Mouse (Mus musculus) Patski (cell line): ENCODE results near the gene Tmem110. TPM values are rescaled to one million over a fixed set of nuclear protein-coding genes. Genes with fewer than 3 reads are reported as not detected.
A peak's percentile ranks its signal among the peaks of the same experiment; 100 is the strongest.

Source experiments
- ATAC-seq: fragments of 100-300 bp; one replicate; pipeline ENCODE4 v1.8.0; 2021
- CTCF ChIA-PET: fragments of 350-600 bp; sonication (Branson Sonifier 250); formaldehyde crosslinking; loops from one replicate; lab custom pipeline; 2022; ENCODE audit warnings: inconsistent platforms; lab: Charles Lee
- POLR2A ChIA-PET: fragments of 350-600 bp; sonication (Branson Sonifier 250); formaldehyde crosslinking; loops from one replicate; lab custom pipeline; 2022; ENCODE audit warnings: antibody characterized with exemption, inconsistent platforms; lab: Charles Lee
- DNase-seq: peaks from one replicate; pipeline ENCODE4 v3.0.0-alpha.2; 2011; ENCODE audit warnings: low read depth, low spot score
- H3K27me3 ChIP-seq: fragments of 371-371 bp; one replicate; pipeline ENCODE4 v1.5.1; 2021
- CTCF ChIP-seq: fragments of 100-300 bp; IDR thresholded peaks from one replicate; pipeline ENCODE4 v1.5.1; 2021
- in situ Hi-C: fragments of 300-500 bp; cut with MboI; formaldehyde crosslinking; loops from 3 replicates; pipeline ENCODE4 v1.11.1; 2018; ENCODE audit warnings: low pct_unique_long_range_greater_than_20kb, mixed read lengths
- polyA plus RNA-seq: library from polyadenylated mRNA; unstranded; gene quantifications from one replicate; pipeline ENCODE4 v1.2.3, GENCODE M21; 2021

Tmem110 gene
- polyA plus RNA-seq, 1 experiment from 2014 or later = 15.0 TPM

DNA sequence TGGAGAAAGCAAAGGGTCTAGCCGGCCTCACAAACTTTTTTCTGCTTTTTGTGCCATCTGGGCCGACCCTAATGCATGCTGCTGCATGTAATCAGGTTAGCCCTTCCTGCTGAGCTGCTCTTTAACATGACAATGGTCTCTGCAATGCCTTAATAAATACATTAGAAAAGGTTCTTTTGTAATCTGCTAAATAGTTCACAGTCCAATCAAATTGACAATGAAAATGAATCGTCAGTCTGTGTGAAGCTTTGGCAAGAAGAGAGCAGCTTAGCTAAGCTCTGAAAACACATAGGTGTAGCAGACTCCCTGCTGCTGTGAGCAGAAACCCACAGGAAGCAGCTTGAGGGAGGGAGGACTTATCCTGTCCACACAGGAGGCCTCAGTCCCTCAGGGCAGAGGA is 74.6 kb downstream of the Tmem110 start:
- DNase-seq (no peak), ATAC-seq (no peak)
- no peaks in the 10 kb centered on the region for H3K27me3 ChIP-seq
- POLR2A ChIA-PET = no interaction called here
- in situ Hi-C loops = no loop called here
- CTCF ChIA-PET = interaction anchor here (1.4 kb wide), 1 partner anchor 11 kb away, joined by 3 read pairs; no protein-coding TSS in a partner anchor
- no peak for TF ChIP-seq CTCF

DNA sequence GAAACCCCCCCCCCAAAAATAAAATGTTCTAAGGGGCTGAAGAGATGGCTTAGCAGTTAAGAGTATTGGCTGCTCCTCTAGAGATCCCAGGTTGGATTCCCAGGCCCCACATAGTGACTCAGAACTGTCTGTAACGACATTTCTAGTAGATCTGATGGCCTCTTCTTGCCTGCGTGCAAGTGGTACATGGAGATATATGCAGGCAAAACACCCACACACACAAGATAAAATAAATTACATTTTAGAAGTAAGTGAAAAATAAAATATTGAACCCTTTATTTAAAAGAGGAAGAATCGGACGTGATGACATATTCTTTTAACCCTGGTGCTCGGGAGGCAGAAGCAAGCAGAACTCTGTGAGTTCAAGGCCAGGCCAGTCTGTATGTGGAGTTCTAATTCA is 77.2 kb downstream of the Tmem110 start:
- in situ Hi-C loops = no loop called here
- POLR2A ChIA-PET = no interaction called here
- DNase-seq (no peak), ATAC-seq (no peak)
- CTCF ChIA-PET = interaction anchor here (2.2 kb wide), 1 partner anchor 41 kb away, joined by 5 read pairs; the partner anchor contains the start of gene Itih1
- no peaks in the 10 kb centered on the region for H3K27me3 ChIP-seq
- no peak for TF ChIP-seq CTCF

DNA sequence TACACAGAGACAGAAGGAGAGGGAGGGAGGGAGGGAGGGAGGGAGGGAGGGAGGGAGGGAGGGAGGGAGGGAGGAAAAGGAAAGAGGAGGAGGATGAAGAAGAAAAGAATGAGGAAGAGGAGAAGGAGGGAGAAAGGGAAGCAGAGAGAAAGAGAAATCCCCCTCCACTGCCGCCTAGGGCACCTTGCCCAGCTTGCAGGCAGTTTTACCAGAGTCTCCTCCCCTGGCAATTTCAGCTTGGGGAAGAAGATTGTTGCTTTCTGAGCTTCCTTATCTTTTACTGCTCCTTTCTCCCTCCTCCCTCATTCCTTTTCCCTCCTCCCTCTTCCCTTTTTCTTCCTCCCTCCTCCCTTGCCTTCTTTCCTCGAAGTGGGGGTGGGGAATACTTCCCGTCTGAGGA is 77.6 kb downstream of the Tmem110 start:
- no peak for TF ChIP-seq CTCF
- no peak for ATAC-seq
- ChIA-PET CTCF (interaction anchor here (2.2 kb wide), 1 partner anchor 41 kb away, joined by 5 read pairs; the partner anchor contains the start of gene Itih1), POLR2A (no interaction called here)
- DNase-seq = no peak
- no peaks in the 10 kb centered on the region for H3K27me3 ChIP-seq
- in situ Hi-C loops = no loop called here

DNA sequence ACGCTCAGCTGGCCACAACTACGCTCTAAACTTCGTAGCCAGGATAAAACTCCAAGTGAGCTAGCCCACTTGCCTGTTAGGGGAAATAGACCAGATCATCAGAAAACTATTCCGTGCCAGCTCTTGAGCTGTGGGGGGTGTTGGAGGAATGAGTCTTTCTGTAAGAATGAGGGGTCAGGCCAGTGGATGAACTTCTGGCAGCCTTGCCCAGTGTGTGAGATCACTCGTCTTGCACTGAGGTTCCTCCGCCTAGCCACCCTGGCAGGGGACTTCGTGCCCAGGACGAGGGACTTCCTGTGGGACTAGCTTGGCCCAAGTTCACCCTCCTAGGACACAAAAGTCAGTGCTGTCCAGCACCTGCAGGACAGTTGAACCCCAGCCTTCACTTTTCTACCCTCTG is 78.9 kb downstream of the Tmem110 start:
- peak; percentile 75 for DNase-seq
- no peaks in the 10 kb centered on the region for H3K27me3 ChIP-seq
- ChIA-PET POLR2A (no interaction called here), CTCF (interaction anchor here (2.2 kb wide), 1 partner anchor 39 kb away, joined by 5 read pairs; the partner anchor contains the start of gene Itih1)
- in situ Hi-C loops = no loop called here
- TF ChIP-seq CTCF = no peak
- peak; percentile 84 for ATAC-seq

DNA sequence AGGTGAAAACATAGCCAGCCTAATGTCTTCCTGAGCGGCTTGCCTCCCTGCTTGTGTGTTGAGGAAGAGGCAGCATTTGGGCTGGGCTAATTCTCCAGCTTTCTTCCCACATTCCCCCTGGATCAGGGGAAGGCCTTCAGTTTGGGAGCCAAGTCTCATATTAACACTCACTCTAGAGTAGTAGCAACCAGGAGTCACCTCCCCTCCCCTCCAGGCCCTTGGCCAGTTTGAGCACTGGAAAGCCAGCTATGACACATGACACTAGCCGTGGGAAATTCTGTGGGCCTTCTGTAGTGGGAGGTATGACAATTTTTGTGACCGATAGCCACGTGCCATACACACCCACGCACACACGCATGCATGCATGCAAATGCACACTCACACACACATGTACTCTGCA is 80.6 kb downstream of the Tmem110 start:
- ChIA-PET POLR2A (no interaction called here), CTCF (no interaction called here)
- DNase-seq (no peak), ATAC-seq (no peak)
- in situ Hi-C loops = no loop called here
- H3K27me3 ChIP-seq = no peaks in the 10 kb centered on the region
- no peak for TF ChIP-seq CTCF

DNA sequence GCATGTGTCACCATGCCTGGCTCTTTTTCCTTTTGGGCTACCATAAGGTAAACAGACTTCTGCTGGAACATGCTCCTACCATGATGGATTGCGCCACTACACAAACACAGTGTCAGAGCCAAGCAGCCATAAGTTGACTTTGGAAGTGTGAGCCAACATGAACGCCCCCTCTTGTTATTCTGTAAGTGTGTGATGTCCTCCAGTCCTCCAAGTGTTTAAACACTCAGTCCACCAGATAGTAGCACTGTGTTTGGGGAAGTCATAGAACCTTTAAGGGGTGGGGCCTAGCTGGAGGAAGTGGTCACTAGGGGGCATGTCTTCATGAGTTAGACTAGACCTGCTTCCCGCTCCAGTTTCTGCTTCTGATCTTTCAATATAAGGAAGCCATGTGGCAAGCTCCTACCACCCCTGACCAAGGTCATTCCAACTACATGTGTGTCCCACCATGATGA is 82.5 kb downstream of the Tmem110 start:
- DNase-seq (no peak), ATAC-seq (no peak)
- TF ChIP-seq CTCF = no peak
- in situ Hi-C loops = no loop called here
- ChIA-PET POLR2A (no interaction called here), CTCF (no interaction called here)
- H3K27me3 ChIP-seq = no peaks in the 10 kb centered on the region

DNA sequence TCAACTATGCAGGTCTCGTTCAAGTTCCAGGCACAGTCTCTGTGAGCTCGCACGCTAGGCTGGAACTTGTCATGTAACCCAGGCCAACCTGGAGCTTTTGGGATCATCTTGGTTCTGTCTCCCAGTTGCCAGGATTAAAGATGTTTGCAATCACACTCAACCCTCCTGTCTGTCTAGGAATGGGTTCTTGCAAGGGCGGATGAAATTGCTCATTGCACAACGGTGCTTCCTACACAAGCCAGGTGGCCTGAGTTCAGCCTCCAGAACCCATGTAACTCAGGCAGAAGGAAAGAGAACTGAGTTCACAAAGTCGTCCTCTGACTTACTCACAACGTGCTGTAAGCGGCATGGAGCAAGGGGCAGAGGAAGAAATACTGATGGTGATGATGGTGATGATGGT is 85.8 kb downstream of the Tmem110 start:
- CTCF ChIA-PET = no interaction called here
- TF ChIP-seq CTCF = no peak
- POLR2A ChIA-PET = no interaction called here
- in situ Hi-C loops = no loop called here
- DNase-seq (no peak), ATAC-seq (no peak)
- H3K27me3 ChIP-seq = no peaks in the 10 kb centered on the region

DNA sequence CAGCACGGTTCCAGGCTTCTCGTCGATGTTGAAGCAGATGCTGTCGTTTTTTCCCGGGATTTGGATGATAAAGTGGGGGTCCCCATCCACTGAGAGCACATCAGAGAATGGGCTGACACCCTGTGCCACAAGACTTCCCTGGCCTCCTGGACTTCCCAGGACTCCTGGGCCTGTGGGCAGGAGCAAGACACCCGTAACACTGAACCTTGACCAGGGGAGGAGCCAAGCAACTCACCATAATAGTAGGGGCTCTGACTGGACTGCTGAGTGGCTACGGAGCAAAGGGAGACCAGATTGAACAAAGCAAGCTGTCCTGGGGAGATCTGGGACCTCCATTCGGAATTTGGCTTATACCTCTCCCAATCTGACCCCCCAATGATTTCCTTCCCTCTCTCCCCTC is 87.3 kb downstream of the Tmem110 start:
- no peak for DNase-seq
- POLR2A ChIA-PET = no interaction called here
- no peaks in the 10 kb centered on the region for H3K27me3 ChIP-seq
- ATAC-seq = no peak
- TF ChIP-seq CTCF = no peak
- in situ Hi-C loops = no loop called here
- CTCF ChIA-PET = no interaction called here

GRCm38 (mm10) chr14:30913404-30913803 is 88.0 kb downstream of the Tmem110 start:
- H3K27me3 ChIP-seq = no peaks in the 10 kb centered on the region
- in situ Hi-C loops = no loop called here
- no peak for TF ChIP-seq CTCF
- CTCF ChIA-PET = interaction anchor here (1.2 to 2.6 kb wide), 2 partner anchors 31 to 46 kb away, joined by 5 to 10 read pairs; no protein-coding TSS in a partner anchor
- POLR2A ChIA-PET = no interaction called here
- DNase-seq = no peak
- ATAC-seq = peak; percentile 3

- ChIA-PET CTCF (interaction anchor here (1.3 kb wide), 1 partner anchor 42 kb away, joined by 4 read pairs; no protein-coding TSS in a partner anchor), POLR2A (no interaction called here)
- in situ Hi-C loops = no loop called here
- DNase-seq (no peak), ATAC-seq (no peak)
- TF ChIP-seq CTCF = no peak
- H3K27me3 ChIP-seq = no peaks in the 10 kb centered on the region
Observed at GRCm38 (mm10) chr14:30916516-30916915, 91.1 kb downstream of the Tmem110 start.

GRCm38 (mm10) chr14:30922053-30922670 is 96.8 kb downstream of the Tmem110 start:
- ChIA-PET CTCF (interaction anchor here (1.2 kb wide), 1 partner anchor 22 kb away, joined by 3 read pairs; no protein-coding TSS in a partner anchor), POLR2A (no interaction called here)
- ATAC-seq = no peak
- in situ Hi-C loops = no loop called here
- TF ChIP-seq CTCF = no peak
- DNase-seq = no peak
- no peaks in the 10 kb centered on the region for H3K27me3 ChIP-seq
